Mouse (Mus musculus) liver, adult 10 weeks (tissue): ENCODE results near the gene Prr7. TPM values are rescaled to one million over a fixed set of nuclear protein-coding genes. Genes with fewer than 3 reads are reported as not detected.

ENCODE experiments used
- polyA plus RNA-seq: library from polyadenylated mRNA; stranded (reverse); fragments of 350-450 nt; fragmentation: Illumina TruSeq; extraction: RNeasy Lipid Tissue Mini Kit (QIAGEN cat#74804); gene quantifications from one replicate; pipeline ENCODE4 v1.2.3, GENCODE M21; 2014; ENCODE audit warnings: low read depth, low replicate concordance

The Prr7 gene
- polyA plus RNA-seq, result not detected

GRCm38 (mm10) chr13:55464027-55464884 is at the start of gene Prr7:
Gene Prr7 (plus strand): TSS chr13:55464267.

GRCm38 (mm10) chr13:55414743-55415380 is 49.2 kb upstream of the Prr7 start, which contains the start of gene Pfn3:
Gene Pfn3 (minus strand): TSS chr13:55415232.

GRCm38 (mm10) chr13:55426613-55427012 is 37.5 kb upstream of the Prr7 start, which contains the start of gene F12:
Gene F12 (minus strand): TSS chr13:55426793.

GRCm38 (mm10) chr13:55444937-55445315 is 19.1 kb upstream of the Prr7 start, which contains the start of gene Grk6:
Gene Grk6 (plus strand): TSS chr13:55445072.

GRCm38 (mm10) chr13:55487578-55488498 is 23.8 kb downstream of the Prr7 start, which contains the start of gene Dbn1:
Gene Dbn1 (minus strand): TSS chr13:55488111.

GRCm38 (mm10) chr13:55513111-55513748 is 49.2 kb downstream of the Prr7 start, which contains the start of gene Pdlim7:
Gene Pdlim7 (minus strand): TSS chr13:55513676.

Other genes with a start within 250 kb of the Prr7 start
- 15.5 TPM for gene Prelid1, start 143.8 kb upstream of the Prr7 start, polyA plus RNA-seq
- gene Rab24, start 142.3 kb upstream of the Prr7 start, polyA plus RNA-seq, result 9.9 TPM
- gene Mxd3, start 134.4 kb upstream of the Prr7 start, polyA plus RNA-seq, result not detected
- 38.0 TPM for gene Lman2, start 101.5 kb upstream of the Prr7 start, polyA plus RNA-seq
- not detected for gene Rgs14, start 94.5 kb upstream of the Prr7 start, polyA plus RNA-seq
- gene Slc34a1, start 66.1 kb upstream of the Prr7 start, polyA plus RNA-seq, result not detected
- gene Pfn3, start 49.0 kb upstream of the Prr7 start, polyA plus RNA-seq, result not detected
- gene F12, start 37.5 kb upstream of the Prr7 start, polyA plus RNA-seq, result 23.3 TPM
- 2.5 TPM for gene Grk6, start 19.2 kb upstream of the Prr7 start, polyA plus RNA-seq
- gene Dbn1, start 23.8 kb downstream of the Prr7 start, polyA plus RNA-seq, result 0.26 TPM
- gene Pdlim7, start 49.4 kb downstream of the Prr7 start, polyA plus RNA-seq, result 0.24 TPM
- gene Dok3, start 65.0 kb downstream of the Prr7 start, polyA plus RNA-seq, result not detected
- 2.3 TPM for gene Ddx41, start 72.4 kb downstream of the Prr7 start, polyA plus RNA-seq
- 5.9 TPM for gene Fam193b, start 106.9 kb downstream of the Prr7 start, polyA plus RNA-seq
- 29.5 TPM for gene Tmed9, start 109.5 kb downstream of the Prr7 start, polyA plus RNA-seq
- 1.5 TPM for gene B4galt7, start 135.6 kb downstream of the Prr7 start, polyA plus RNA-seq
- 28.3 TPM for gene Caml, start 158.7 kb downstream of the Prr7 start, polyA plus RNA-seq
- 27.6 TPM for gene Ddx46, start 170.8 kb downstream of the Prr7 start, polyA plus RNA-seq
- 40.7 TPM for gene B230219D22Rik, start 228.9 kb downstream of the Prr7 start, polyA plus RNA-seq